In genomic region chr17:13336979-13337749, GRCm38 (mm10) we compare ENCODE assay signal across 9 mouse cellular contexts. TPM values are rescaled to one million over a fixed set of nuclear protein-coding genes. Genes with fewer than 3 reads are reported as not detected.
DNase-seq lines count a peak whose midpoint lies in the region; ATAC-seq and TF ChIP-seq lines count a peak whose summit lies in the region.
"Not testable (repeated sequence)": the region's sequence is repeated elsewhere in the genome, so short reads cannot be mapped to it uniquely, and the experiment has no call there.
"Had no signal": no experiment of that assay in that cellular context is flagged by ENCODE, and none has a peak within 500 bp of the region (broad histone marks: within the 10 kb centered on the region; RNA-seq: fewer than 3 reads in every experiment).

No protein-coding gene starts in this region.

- H3K36me3 ChIP-seq in ES-Bruce4 (ENCODE audit: control insufficient read depth, insufficient read depth, low read length, poor library complexity, severe bottlenecking); forebrain, embryonic 11.5 days (ENCODE audit: control insufficient read depth, insufficient read depth, low read length); heart, postnatal 0 days (replicated peaks; ENCODE audit: control insufficient read depth, insufficient read depth, low read length); kidney, embryonic 15.5 days; midbrain, embryonic 12.5 days: not testable (repeated sequence)

- not testable (repeated sequence) for H3K4me2 ChIP-seq in forebrain, embryonic 11.5 days (ENCODE audit: low read depth, low read length, severe bottlenecking); heart, postnatal 0 days (ENCODE audit: low read depth, low read length); kidney, embryonic 15.5 days; midbrain, embryonic 12.5 days (replicated peaks)

- WGBS in forebrain, embryonic 11.5 days = 72% methylated on average over 9 of the region's 9 CpGs
- 48% methylated on average over 9 of the region's 9 CpGs for WGBS in heart, postnatal 0 days
- 68% methylated on average over 9 of the region's 9 CpGs for WGBS in kidney, embryonic 15.5 days
- 67% methylated on average over 9 of the region's 9 CpGs for WGBS in midbrain, embryonic 12.5 days

- DNase-seq in forebrain, embryonic 11.5 days (ENCODE audit: low spot score) = not testable (repeated sequence)
- DNase-seq in heart, postnatal 0 days (ENCODE audit: low spot score) = peak; percentile 11
- DNase-seq in left cerebral cortex, postnatal 4 days = peak; percentile 26
- DNase-seq in right cerebral cortex, postnatal 4 days = peak; percentile 18

- not testable (repeated sequence) for H3K4me3 ChIP-seq in ES-Bruce4 (ENCODE audit: low read depth, low read length); forebrain, embryonic 11.5 days (ENCODE audit: low read depth, low read length); heart, postnatal 0 days (ENCODE audit: low read depth, low read length); kidney, embryonic 15.5 days (replicated peaks); midbrain, embryonic 12.5 days

- H3K9me3 ChIP-seq in ES-Bruce4 (replicated peaks; ENCODE audit: control insufficient read depth, insufficient read depth, low read length, poor library complexity, severe bottlenecking); forebrain, embryonic 11.5 days (ENCODE audit: control insufficient read depth, low read length); heart, postnatal 0 days (replicated peaks; ENCODE audit: control insufficient read depth, low read length): not testable (repeated sequence)
- peaks cover 19% of the 10 kb centered on the region for H3K9me3 ChIP-seq in kidney, embryonic 15.5 days (replicated peaks)
- H3K9me3 ChIP-seq in midbrain, embryonic 12.5 days = peaks cover 32% of the 10 kb centered on the region

- H3K27ac ChIP-seq in ES-Bruce4 (ENCODE audit: insufficient read depth, low read length); forebrain, embryonic 11.5 days (ENCODE audit: low read depth, low read length); heart, postnatal 0 days (ENCODE audit: low read depth); kidney, embryonic 15.5 days; midbrain, embryonic 12.5 days (replicated peaks): not testable (repeated sequence)

- intact Hi-C loops in left cerebral cortex, postnatal 4 days (cut with DNase I) = not testable (repeated sequence)

- peak; percentile 55 for ATAC-seq in cerebellum, adult (ENCODE audit: insufficient number of reproducible peaks, low FRiP score, low TSS enrichment)
- ATAC-seq in forebrain, embryonic 11.5 days (replicated peaks; ENCODE audit: low FRiP score) = peak; percentile 69
- peak; percentile 52; the same call in 1 of the 2 replicates for ATAC-seq in heart, postnatal 0 days (ENCODE audit: insufficient read depth, low read depth)
- peak; percentile 75 for ATAC-seq in kidney, embryonic 15.5 days (replicated peaks; ENCODE audit: low FRiP score)
- peak; percentile 62 for ATAC-seq in midbrain, embryonic 12.5 days (ENCODE audit: low FRiP score, low read depth)

- not testable (repeated sequence) for H3K9ac ChIP-seq in ES-Bruce4 (ENCODE audit: low read depth, poor library complexity, severe bottlenecking); forebrain, embryonic 11.5 days (ENCODE audit: low read length); heart, postnatal 0 days (replicated peaks; ENCODE audit: low read depth, low read length); kidney, embryonic 15.5 days; midbrain, embryonic 12.5 days (replicated peaks)

- TF ChIP-seq CTCF in ES-Bruce4 (IDR thresholded peaks at IDR 0.05; ENCODE audit: low read depth, low read length) = peak; percentile 34
- TF ChIP-seq CTCF in heart, postnatal 0 days (IDR thresholded peaks at IDR 0.05; ENCODE audit: low read depth) = peak; percentile 63

- not testable (repeated sequence) for TF ChIP-seq POLR2A in ES-Bruce4 (IDR thresholded peaks at IDR 0.05; ENCODE audit: insufficient read depth, low read length)

- H3K27me3 ChIP-seq in ES-Bruce4 (ENCODE audit: control insufficient read depth, insufficient read depth, low read length, poor library complexity, severe bottlenecking); forebrain, embryonic 11.5 days (ENCODE audit: control insufficient read depth, insufficient read depth, low read length); heart, postnatal 0 days (ENCODE audit: control insufficient read depth, insufficient read depth, low read length); kidney, embryonic 15.5 days; midbrain, embryonic 12.5 days: not testable (repeated sequence)

- not testable (repeated sequence) for TF ChIP-seq EP300 in ES-Bruce4 (IDR thresholded peaks at IDR 0.05; ENCODE audit: insufficient read depth, low read depth, low read length); heart, postnatal 0 days (IDR thresholded peaks at IDR 0.05; ENCODE audit: low read depth)

- not testable (repeated sequence) for H3K4me1 ChIP-seq in ES-Bruce4 (ENCODE audit: control insufficient read depth, insufficient read depth, low read length); forebrain, embryonic 11.5 days (replicated peaks; ENCODE audit: control insufficient read depth, insufficient read depth, low read length); heart, postnatal 0 days (ENCODE audit: control insufficient read depth, insufficient read depth); kidney, embryonic 15.5 days; midbrain, embryonic 12.5 days

RNA-seq across cellular contexts. Expression of gene Tcp10c, which starts 17.2 kb away (rescaled TPM):
- polyA plus RNA-seq in ES-Bruce4 (2011; ENCODE audit: insufficient read depth, insufficient read length, low read depth, missing spikeins) = not detected in 2 replicates
- polyA plus RNA-seq in forebrain, embryonic 11.5 days (2014; fragmentation: Nextera tagmentation; extraction: Ambion mirVana) = not detected in 2 replicates
- not detected in 2 replicates for total RNA-seq in heart, postnatal 0 days (2014; rRNA removed; ENCODE audit: low replicate concordance)
- polyA plus RNA-seq in heart, postnatal 0 days (2015; fragmentation: Nextera tagmentation; extraction: Ambion mirVana) = not detected in 2 replicates
- not detected in 2 replicates for polyA plus RNA-seq in kidney, embryonic 15.5 days (2015; fragmentation: Nextera tagmentation; extraction: Ambion mirVana)
- total RNA-seq in left cerebral cortex, postnatal 4 days (2021) = not detected
- polyA plus RNA-seq in midbrain, embryonic 12.5 days (2016; fragmentation: Nextera tagmentation; extraction: Ambion mirVana) = not detected in 2 replicates
- total RNA-seq: heart, postnatal 25 days had no signal
